Mouse (Mus musculus) cerebellum, adult 9-11 months (tissue): Measurements from ENCODE around the gene Gm572.

ENCODE experiments used
- DNase-seq: peaks from one replicate; pipeline ENCODE4 v3.0.0; 2022

Gm572 gene

DNA sequence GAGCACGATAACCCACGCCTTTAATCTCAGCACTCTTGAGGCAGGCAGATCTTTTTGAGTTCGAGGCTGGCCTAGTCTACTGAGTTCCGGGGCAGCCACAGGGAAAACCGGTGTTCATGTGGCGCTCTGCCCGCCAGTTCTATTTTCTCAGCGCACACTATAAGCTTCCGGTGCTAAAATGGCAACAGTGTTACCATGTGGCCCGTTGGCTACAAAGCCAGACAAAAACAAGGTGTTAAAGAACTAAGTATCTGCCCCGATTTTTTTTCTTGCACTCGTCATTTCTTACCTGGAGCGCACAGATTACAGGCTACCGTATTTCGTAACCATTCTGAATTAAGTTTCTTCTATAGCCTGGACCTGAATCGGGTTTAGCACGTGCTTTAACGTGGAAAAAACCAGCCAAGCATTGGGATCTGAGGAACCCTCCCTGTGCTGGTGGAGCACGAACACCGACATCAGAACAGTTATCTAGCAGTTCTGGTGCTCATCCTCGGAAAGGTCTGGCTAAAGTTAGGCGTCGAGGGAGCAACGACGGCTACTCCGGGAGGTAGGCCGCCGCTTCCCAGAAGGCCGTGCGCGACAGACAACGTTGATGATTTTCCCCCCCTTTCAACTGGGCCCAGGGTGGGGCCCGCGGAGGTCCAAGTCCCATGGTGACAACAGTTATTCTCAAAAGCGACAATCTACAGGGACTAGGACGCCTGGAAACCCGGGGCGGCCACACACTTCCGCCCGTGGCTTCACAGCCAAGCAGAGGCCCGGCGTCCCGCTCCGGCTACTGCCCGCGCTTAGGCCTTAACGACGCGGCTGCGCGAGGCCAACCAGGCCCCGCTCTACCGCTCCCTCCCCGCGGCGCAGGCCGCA, 17.1 kb upstream of the Gm572 start:
- peak; percentile 48 for DNase-seq

DNA sequence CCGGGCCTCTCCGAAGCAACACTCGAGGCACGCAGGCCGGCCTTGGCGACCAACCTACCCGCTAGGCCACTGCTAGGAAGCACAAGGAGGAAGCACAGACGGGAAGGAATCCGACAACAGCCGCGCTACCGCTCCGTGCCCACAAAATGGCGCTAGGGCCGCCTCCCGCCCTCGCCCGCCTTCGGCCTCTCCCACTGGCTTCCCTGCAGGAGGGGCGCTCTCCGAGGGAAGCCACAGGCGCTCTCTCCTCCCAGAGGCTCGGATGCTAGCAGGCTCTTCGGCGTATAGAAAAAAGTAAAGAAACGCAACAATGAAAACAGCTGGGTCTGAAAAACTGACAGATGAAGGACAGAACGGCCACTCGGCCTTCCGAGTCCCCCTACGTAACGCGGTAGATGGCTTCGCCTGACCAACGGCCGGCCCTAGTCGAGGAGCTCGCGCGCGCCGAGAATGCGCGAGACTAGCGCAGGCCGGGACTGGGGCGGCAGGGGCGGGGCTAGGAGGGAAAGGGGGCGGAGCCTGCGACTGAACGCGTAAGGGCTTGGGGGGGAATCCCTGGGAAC, 16.4 kb upstream of the Gm572 start, which contains the start of gene Tardbp:
Gene Tardbp, minus strand, starts transcription at position 397 of the 563 bp plus-strand sequence.
- peak; percentile 95 for DNase-seq

DNA sequence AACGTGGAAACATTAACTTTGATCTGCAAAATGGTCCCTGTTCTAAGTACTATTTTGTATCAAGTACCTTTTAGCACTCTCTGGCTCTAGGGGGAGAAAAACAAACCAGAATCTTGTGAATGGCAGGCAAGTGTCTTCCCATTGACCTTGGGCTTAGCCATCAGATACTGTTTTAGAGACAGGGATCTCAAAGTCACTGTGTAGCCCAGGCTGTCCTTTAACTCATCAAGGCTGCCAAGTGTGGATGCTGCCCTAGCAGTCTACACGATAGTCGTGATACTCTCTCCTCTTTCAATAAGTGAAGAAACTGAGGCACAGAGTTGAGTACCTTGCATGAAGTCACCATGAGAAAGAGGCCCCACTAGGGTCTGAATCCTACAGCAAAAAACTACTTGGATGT, 15.9 kb upstream of the Gm572 start:
- no peak for DNase-seq

DNA sequence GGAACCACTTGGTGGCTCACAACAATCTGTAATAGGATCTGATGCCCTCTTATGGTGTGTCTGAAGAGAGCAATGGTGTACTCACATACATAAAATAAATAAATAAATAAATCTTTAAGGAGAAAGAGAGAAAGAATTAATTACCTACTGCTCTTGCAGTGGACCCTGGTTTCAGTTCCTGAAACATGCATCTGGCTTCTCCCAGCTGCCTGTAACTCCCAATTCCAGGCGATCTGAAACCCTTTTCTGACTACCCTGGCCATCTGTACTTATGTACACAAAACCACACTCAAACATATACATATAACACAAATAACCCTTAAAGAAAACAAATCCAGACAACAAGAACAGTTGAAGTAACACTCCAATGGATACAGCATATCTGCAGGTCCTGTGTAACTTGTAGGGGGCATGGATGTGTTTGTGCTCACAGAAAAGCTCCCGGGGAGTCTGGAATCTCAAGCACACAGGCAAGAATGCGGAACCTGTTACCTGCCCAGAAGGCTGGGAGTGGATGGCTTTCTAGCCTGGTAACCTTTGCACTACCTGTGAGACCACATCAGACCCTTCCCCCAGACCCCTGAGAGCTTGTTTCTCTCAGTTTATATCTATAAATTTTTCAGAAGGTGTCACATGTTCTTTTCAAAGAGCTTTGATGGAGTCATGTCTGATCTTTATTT, 11.0 kb upstream of the Gm572 start:
- no peak for DNase-seq

DNA sequence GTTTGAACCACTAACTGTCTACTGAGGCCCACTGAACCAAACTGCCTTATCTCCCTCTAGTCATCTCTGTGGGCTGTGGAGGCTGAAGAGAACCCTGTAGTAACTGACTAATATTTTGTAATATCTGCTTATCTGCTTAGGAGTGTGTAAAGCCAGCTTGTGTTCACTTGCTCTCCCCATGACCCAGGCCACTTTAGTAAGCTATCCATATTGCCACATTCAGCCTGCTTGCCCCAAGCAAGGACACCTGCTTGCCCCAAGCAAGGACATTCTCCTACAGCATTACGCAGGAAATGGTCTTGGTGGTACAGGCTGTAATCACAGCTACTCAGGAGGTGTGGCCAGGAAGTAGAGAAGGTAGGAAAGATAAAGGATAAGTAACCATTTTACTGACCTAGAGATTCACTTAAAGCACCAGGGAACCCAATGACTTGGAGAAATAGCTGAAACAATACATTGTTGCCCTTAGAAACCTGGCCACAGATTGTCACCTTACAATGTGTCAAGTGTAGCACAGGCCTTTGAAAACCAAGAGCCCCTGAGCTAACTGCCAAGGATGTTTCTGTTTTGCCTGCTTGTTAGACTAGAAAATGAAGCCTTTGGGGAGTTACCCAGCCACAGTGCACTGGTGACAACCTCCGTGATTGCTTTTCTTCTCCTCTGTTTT, 9.6 kb upstream of the Gm572 start:
- no peak for DNase-seq

DNA sequence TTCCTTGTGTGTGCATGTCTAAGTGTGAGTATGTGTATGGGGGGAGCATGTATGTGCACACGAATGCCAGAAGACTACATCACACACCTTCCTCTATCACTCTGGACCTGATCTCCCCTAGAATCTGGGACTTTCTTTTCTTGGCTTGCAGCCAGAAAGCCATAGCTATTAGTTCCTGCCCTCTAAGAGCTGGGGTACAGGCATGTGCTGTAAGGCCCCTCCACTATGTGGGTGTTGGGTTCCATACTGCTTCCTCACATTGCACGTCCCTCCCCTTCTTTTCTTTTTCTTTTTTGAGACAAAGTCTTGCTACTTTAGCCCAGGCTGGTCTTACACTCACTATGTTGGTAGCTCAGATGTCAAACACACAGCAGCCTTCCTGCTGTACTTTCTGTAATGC, 7.8 kb upstream of the Gm572 start:
- no peak for DNase-seq

DNA sequence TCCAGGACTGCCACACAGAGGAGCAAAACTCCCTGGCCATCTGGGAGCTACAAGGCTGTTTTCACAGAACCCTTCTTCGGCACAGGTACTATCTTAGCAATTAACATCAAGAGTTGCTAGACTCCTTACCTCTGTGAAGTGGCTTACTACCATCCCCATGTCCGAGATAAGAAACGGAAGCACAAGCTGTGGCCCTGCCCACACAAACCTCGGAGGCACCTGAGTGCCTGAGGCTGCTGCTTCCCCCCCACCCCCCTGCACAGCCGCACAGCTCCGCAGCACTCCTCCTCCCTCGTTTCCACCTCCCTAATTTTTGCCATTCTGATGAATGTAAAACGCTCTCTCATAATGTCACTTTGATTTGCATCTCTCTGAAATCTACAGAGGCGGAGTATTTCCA, 4.8 kb upstream of the Gm572 start:
- no peak for DNase-seq

DNA sequence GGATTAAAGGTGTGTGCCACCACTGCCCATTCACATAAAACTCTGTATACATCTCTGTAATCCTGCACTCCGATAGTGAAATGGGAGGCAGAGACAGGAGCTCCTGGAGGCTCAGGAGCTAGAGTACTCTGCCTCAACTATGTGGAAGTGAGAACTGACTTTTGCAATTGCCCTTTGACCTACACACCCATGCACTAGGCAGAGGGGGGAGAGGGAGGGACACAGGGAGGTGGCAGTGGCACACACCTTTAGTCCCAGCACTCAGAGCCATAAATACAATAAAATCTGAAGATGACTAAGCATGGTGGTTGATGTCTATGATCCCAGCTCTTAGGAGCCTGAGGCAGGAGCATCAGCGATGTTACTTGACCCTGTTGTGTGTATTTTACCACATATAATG, 3.7 kb upstream of the Gm572 start:
- DNase-seq, result no peak

DNA sequence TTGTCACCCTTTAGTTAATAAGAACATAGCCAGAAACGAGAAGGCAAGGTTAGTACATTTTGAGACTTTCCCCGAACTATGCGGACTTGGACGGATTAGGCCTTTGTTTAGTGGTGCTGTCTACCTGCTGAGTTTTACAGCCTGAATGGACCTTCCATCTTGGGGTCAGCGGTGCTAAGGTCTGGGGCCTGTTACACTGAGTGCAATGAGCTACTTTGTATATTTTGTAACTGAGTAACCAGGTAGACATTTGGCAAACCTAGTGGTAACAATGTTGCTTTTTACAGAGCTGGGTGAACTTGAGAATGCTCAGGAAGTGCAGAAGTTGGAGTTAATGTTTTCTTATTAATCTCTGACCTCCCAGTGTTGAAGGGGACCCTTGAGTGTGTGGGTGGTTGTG, 2.0 kb upstream of the Gm572 start:
- no peak for DNase-seq

DNA sequence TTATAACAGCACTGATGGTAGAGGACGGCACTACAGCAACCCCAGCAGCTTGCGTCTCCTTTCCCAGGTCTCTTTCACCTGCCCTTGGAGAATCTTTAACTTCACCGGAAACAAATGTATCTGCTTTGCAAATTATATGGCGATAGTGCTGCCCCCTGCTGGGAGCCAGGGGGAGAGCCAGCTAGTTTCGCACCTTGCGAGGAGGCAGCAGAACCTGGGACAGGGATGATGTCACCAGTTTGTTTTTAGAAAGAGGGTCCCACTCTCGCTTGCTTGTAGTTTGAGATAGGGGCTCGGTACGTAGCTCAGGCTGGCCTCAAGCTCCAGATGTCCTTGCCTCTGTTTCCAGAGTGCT, 1.0 kb downstream of the Gm572 start:
- peak; percentile 60 for DNase-seq

DNA sequence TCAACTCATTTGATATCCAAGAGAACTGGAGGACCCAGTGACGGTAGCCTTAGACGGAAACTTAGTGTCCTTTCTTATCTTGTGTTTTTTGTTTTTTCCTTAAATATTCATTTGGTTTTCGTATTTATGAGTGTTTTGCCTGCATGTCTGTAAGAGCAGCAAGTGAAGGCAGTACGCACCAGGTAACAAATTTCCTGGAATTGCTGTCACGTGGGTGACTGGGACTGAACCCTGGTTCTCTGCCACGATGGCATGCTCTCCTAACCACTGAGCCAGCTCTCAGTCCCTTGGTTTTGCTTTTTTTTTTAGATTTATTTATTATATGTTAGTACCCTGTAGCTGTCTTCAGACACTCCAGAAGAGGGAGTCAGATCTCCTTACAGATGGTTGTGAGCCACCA, 1.8 kb downstream of the Gm572 start:
- DNase-seq, result no peak

DNA sequence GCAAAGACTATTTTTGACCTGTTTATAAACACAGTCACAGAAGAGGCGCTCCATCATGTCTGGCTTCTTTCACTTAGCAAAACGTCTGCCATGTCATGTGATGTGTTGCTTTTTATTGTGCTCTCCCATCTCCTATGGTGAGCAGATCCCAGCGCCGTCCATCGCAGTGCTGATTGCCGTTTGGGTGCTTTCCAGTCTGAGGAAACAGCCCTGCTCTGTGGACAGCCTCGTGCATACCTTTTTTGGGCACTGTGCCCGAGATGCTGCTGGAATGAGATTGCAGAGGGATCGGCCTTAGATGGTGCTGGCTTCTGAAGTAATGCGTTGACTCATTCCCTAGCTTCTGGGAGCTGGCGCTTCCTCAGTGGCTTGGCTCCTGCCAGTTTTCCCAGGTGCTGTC, 3.5 kb downstream of the Gm572 start:
- peak; percentile 67 for DNase-seq

DNA sequence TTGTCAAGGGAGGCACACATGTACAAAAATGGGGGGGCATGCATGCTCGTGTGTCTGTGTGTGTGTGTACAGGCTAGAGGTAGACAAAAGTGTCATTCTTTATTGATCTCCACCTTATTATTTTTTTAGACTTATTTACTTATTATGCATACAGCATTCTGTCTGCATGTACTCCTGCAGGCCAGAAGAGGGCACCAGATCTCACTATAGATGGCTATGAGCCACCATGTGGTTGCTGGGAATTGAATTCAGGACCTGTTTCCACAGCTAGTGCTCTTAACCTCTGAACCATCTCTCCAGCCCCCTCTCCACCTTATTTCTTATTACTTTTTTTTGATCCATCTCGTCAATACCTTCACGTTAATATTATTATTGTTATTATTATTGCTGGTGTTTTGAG, 6.2 kb downstream of the Gm572 start:
- no peak for DNase-seq

DNA sequence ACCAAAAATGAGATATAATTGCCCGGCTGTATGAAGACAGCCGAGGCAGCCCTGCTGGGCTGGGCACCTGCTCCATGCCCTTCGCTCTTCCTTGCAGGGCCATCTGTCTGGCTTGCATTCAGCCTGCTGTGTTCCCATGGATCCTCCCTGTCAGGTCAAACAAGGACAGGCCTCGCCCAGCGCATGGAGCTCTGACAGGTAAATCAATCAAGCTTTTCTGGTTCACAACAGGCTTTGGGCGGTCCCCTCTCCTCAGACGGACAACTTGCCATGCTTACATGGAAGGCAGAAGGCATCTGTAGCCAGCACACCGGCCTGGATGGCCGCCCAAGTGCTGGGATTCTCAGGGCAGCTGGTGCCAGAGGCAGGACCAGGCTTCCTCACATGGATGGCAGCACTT, 7.9 kb downstream of the Gm572 start:
- DNase-seq, result peak; percentile 84

DNA sequence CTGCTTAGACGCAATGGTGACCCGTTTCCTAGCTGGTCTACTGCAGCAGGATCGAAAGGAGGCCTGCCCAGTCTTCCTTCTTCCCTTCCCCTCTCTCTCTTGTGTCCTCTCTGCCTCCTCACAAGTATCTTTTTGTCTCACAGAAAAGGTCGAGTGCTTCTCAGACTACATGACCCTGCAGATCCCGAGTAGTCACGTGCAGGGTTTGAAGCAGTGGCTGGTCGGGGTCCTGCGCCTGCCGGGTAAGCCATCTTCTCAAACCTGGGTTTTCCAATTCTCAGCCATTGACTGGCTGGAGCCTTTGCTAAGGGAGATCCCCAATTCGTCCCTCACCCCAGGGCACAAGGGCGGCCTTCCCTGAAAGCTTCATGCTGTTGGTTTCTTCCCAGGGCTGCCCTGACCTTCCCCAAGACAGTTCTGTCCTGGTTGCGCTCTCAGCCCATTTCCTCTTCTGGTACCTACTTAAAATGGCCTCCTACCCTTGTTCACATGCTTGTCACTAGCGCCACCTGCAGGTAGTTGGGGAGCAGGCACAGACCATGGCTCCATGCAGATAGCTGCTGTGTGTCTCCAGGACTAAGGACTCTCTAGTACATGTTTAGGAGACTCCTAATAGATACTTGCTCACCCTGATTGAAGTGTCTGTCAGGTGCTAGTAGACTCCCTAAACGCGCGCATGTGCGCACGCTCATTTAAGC, 11.7 kb downstream of the Gm572 start:
- DNase-seq, result peak; percentile 31

DNA sequence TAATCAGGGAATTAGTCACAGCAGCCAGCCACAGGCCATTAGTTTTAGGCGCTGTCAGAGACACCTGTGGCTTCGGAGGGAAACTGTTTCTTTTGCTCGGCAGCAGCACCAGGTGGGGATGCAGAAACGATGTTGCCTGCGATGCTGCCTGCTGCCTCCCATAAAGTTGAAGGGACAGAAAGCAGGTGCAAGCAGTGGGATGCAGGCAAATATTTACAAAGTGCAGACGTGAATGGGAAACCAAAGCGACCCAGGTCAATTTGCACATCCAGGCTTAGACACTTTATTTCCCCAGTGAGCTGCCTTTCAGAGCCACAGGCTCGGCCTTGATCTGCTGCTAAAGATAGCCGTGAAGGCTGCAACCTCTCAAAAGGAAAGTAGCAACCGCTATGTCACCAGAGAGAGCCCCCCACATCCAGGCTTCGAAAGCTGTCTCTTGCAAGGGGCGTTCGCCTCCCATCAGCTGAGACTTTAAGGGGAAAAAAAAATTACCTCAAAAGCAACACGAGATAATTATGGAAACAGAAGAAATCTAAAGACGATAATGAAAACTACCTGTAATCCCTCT, 13.7 kb downstream of the Gm572 start:
- no peak for DNase-seq

DNA sequence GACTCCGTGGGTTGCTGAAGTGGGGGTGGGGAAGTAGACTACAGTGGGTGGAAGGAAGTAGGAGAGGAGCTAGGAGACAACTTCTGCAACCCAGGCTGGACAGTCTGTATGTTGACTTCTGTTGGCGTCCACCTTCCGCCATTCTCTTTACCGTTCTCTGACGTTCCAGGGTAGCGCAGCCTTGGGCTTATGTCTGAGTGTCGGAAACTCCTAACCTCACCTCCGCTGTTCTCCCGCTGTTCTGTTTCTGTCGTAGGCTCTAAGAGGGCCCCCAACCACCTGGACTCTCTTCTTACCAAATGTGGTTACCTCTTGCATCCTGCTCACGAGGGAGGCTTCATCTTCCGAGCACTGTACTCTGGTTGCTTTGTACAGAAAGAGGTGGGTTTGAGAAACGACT, 14.7 kb downstream of the Gm572 start:
- DNase-seq, result no peak

DNA sequence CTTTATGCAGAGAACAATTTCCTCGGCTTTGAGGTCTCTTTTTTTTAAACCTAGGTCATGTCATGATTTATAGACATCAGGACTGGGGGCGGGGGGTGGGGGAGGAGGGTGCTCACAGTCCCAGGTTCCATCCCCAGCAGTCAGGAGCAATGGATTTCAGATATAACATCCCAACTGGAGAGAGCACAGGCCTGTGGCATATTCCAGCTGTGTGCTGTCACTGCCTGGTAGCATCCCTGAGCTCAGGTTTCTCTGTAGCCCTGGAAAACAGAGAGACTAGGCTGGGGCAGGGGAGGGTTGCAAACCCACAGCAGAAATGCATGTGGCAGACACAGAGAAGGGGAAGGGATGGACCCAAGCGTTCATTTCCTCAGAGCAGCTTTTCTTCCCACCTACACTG, 17.1 kb downstream of the Gm572 start:
- DNase-seq, result no peak

DNA sequence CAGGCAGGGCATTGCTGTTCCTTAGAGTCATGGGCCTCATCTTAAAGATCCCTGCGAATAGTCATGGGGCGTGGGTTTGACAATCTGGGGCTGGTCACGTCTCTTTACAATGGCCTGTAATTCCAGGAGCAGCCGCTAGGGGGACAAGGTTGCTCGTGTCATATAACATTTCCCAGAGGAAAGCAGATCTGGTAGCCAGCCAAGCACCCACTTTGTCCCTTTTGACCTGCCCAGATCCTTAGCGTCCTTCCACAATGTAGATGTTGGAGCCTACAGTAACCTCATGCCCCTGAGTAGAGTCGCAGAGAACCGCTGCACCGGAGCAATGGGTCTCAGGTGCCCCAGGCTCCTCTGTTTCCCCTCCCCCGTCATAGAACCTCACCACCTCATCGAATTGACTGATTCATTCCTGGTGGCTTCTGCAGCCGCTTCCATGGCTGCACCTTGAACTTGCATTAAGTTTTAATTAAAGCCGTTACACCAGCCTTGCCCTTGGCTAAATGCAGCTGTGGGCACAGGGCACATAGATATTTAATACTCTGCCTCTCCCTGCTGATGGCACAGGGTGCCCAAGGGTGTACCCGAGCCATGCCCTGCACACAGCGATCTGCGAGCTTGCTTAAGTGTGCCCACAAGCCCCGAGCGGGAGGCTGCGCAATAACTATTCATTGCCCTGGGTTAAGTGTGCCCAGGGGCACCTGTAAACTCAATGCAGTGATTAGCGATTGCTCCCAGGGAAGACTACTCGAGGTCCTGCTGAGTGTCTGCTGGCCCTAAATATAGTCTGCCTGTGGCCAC, 19.2 kb downstream of the Gm572 start:
- DNase-seq, result peak; percentile 47

DNA sequence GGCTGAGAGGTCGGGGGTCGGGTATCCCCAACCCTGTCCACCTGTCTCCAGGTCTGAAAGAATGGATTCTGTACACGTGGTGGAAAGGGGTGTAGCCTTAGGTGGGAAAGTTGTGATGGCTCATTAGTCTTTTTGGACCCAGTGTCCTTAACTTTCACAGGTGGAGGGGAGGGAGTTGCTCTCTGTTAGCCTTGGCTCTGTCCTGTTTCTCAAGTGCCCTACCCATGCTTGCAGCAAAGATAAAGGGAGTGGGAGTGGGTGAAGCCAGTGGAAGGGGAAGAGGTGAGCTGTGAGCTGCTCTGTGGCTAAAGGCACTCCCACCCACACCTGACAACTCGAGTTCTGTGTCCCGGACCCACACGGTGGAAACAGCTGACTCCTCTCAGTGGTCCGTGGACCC, 20.2 kb downstream of the Gm572 start:
- DNase-seq, result no peak

DNA sequence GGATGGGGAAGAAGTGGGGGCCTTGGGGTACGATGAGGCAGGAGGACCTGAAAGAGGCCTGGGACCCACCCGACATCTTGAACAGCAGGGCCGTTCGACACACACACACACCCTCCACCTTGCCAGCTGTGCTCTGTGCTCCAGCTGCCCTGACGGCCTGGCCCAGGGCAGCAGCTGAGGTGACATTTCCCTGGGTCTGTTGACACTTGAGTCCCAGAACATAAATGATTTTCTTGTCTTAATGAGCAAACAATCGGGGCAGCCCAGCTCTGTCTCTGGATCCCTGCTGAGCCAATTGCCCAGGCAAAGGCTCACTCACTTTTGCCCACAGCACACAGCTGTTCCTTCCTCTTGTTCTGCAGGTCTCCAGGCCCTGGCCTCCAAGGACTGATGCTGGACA, 20.9 kb downstream of the Gm572 start:
- DNase-seq, result no peak
